Mouse (Mus musculus) brain, embryonic 14.5 days (tissue): ENCODE data around the gene Dmpk.

Experiments used
- CTCF ChIP-seq: fragments of 200-500 bp; IDR thresholded peaks from 2 replicates; pipeline ENCODE4 v1.5.1; 2012; ENCODE audit warnings: inconsistent platforms, mild to moderate bottlenecking, moderate library complexity, borderline replicate concordance; ENCODE audit not compliant: insufficient read depth, insufficient read length; ENCODE audit errors: extremely low read depth
- POLR2A ChIP-seq: fragments of 200-500 bp; IDR thresholded peaks from 2 replicates; pipeline ENCODE4 v1.6.1; 2012; ENCODE audit warnings: mild to moderate bottlenecking, inconsistent platforms, borderline replicate concordance; ENCODE audit not compliant: poor library complexity, insufficient read depth, insufficient read length, severe bottlenecking; ENCODE audit errors: extremely low read depth

DNA sequence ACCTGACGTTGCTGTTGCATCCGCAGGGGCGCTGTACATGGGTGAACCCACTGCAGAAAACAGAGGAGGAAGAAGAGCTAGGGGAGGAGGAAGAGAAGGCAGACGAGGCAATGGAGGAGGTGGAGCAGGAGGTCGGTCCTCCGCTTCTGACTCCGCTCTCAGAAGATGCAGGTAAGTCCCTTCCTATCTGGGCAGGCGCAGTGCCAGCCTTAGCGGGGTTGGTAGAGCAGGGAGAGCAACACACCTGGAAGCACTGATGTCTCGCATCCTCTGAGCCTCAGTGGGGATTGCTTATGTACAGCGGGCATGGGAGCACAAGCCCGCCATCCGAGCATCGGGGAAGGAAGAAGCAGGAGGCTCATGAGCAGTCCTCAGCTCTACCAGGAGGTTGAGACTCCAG, 16.6 kb upstream of the Dmpk start:
- TF ChIP-seq CTCF (no peak), POLR2A (no peak)
